Mouse (Mus musculus) lung, embryonic 16.5 days (tissue): ENCODE data around the gene Caly. TPM values are rescaled to one million over a fixed set of nuclear protein-coding genes. Genes with fewer than 3 reads are reported as not detected.

ENCODE experiments used
- ATAC-seq: fragments of 200-750 bp; cut with Nextera tagmentation; 2 replicates; pipeline ENCODE4 v1.8.0; 2017; ENCODE audit warnings: low read depth, mild to moderate bottlenecking, moderate library complexity
- H3K27ac ChIP-seq: fragments of 300-500 bp; sonication (generic); 2 replicates; pipeline ENCODE4 v1.5.1; 2014; ENCODE audit warnings: mild to moderate bottlenecking, control low read depth, low read length
- H3K27me3 ChIP-seq: fragments of 300-500 bp; sonication (generic); 2 replicates; pipeline ENCODE4 v1.6.1; 2014; ENCODE audit warnings: low read depth, low read length, mixed read lengths; ENCODE audit not compliant: control insufficient read depth, insufficient read depth
- H3K36me3 ChIP-seq: fragments of 300-500 bp; sonication (generic); 2 replicates; pipeline ENCODE4 v1.6.1; 2014; ENCODE audit warnings: low read length; ENCODE audit not compliant: control insufficient read depth, insufficient read depth
- H3K4me1 ChIP-seq: fragments of 300-500 bp; sonication (generic); replicated peaks from 2 replicates; pipeline ENCODE4 v1.6.1; 2014; ENCODE audit warnings: low read length, mixed read lengths; ENCODE audit not compliant: control insufficient read depth, insufficient read depth
- H3K4me2 ChIP-seq: fragments of 300-500 bp; sonication (generic); 2 replicates; pipeline ENCODE4 v1.6.1; 2014; ENCODE audit warnings: low read depth, low read length, control low read depth
- H3K4me3 ChIP-seq: fragments of 300-500 bp; sonication (generic); 2 replicates; pipeline ENCODE4 v1.5.1; 2014; ENCODE audit warnings: mild to moderate bottlenecking, low read length, control low read depth
- H3K9ac ChIP-seq: fragments of 300-500 bp; sonication (generic); 2 replicates; pipeline ENCODE4 v1.6.1; 2014; ENCODE audit warnings: low read length, control low read depth
- H3K9me3 ChIP-seq: fragments of 300-500 bp; sonication (generic); 2 replicates; pipeline ENCODE4 v1.6.1; 2016; ENCODE audit warnings: low read length; ENCODE audit not compliant: control insufficient read depth
- WGBS: fragments of 180-500 bp; shearing (Covaris S2); extraction: QIAGEN DNeasy Blood & Tissue Kit; methylation state at CpG from one replicate; pipeline ENCODE4 v1.1.7; 2014; 5-methylcytosine and 5-hydroxymethylcytosine counted together
- polyA plus RNA-seq: library from polyadenylated mRNA; unstranded; fragments of >200 nt; fragmentation: Nextera tagmentation; extraction: Ambion mirVana; gene quantifications from 2 replicates; pipeline ENCODE4 v1.2.1, GENCODE M21; 2015

Gene Caly
- polyA plus RNA-seq, 1 experiment from 2014 or later, result 0.63 TPM

- H3K36me3 ChIP-seq, result no peaks in the 10 kb centered on the region
- no peak overlapping the region for H3K4me2 ChIP-seq
- no peaks in the 10 kb centered on the region for H3K27me3 ChIP-seq
- no peaks in the 10 kb centered on the region for H3K9me3 ChIP-seq
- WGBS, result 27% methylated on average over 1 of the region's 1 CpGs
- no peak for ATAC-seq
- H3K9ac ChIP-seq, result no peak overlapping the region
- no peak overlapping the region for H3K27ac ChIP-seq
- H3K4me3 ChIP-seq, result no peak overlapping the region
- no peaks in the 10 kb centered on the region for H3K4me1 ChIP-seq
These were observed 13.2 kb upstream of the Caly start for GRCm38 (mm10) chr7:140095556-140095955.

GRCm38 (mm10) chr7:140094954-140095353 lies 12.6 kb upstream of the Caly start:
- WGBS, result 40% methylated on average over 5 of the region's 5 CpGs
- H3K27ac ChIP-seq, result no peak overlapping the region
- no peaks in the 10 kb centered on the region for H3K9me3 ChIP-seq
- H3K36me3 ChIP-seq, result no peaks in the 10 kb centered on the region
- no peak for ATAC-seq
- H3K4me3 ChIP-seq, result no peak overlapping the region
- no peaks in the 10 kb centered on the region for H3K27me3 ChIP-seq
- H3K4me2 ChIP-seq, result no peak overlapping the region
- H3K9ac ChIP-seq, result no peak overlapping the region
- H3K4me1 ChIP-seq, result no peaks in the 10 kb centered on the region

GRCm38 (mm10) chr7:140092924-140093528 lies 10.7 kb upstream of the Caly start, which contains the start of gene Prap1:
Gene Prap1 (plus strand): TSS chr7:140093395.
- no peaks in the 10 kb centered on the region for H3K9me3 ChIP-seq
- H3K9ac ChIP-seq, result no peak within 1 kb of the TSS
- 72% methylated on average over 5 of the region's 5 CpGs for WGBS
- H3K4me3 ChIP-seq, result no peak within 1 kb of the TSS
- H3K27me3 ChIP-seq, result no peaks in the 10 kb centered on the region
- no peak for ATAC-seq
- no peak within 1 kb of the TSS for H3K4me2 ChIP-seq
- no peaks in the 10 kb centered on the region for H3K36me3 ChIP-seq
- H3K27ac ChIP-seq, result no peak within 1 kb of the TSS
- H3K4me1 ChIP-seq, result no peaks in the 10 kb centered on the region

GRCm38 (mm10) chr7:140090601-140091000 lies 8.3 kb upstream of the Caly start:
- Histone ChIP-seq H3K36me3 (no peaks in the 10 kb centered on the region), H3K27me3 (no peaks in the 10 kb centered on the region; the same call in 1 of the 2 replicates), H3K4me2 (no peak overlapping the region), H3K4me3 (no peak overlapping the region), H3K9ac (no peak overlapping the region), H3K4me1 (no peaks in the 10 kb centered on the region), H3K27ac (no peak overlapping the region), H3K9me3 (no peaks in the 10 kb centered on the region)
- no peak for ATAC-seq
- WGBS, result 74% methylated on average over 10 of the region's 10 CpGs

- H3K4me1 ChIP-seq, result no peaks in the 10 kb centered on the region; the same call in 1 of the 2 replicates
- H3K4me3 ChIP-seq, result no peak overlapping the region
- H3K36me3 ChIP-seq, result no peaks in the 10 kb centered on the region
- no peak overlapping the region for H3K27ac ChIP-seq
- no peak for ATAC-seq
- WGBS, result 18% methylated on average over 20 of the region's 20 CpGs
- no peak overlapping the region for H3K9ac ChIP-seq
- H3K27me3 ChIP-seq, result peaks cover 39% of the 10 kb centered on the region
- H3K4me2 ChIP-seq, result no peak overlapping the region
- no peaks in the 10 kb centered on the region for H3K9me3 ChIP-seq
These were observed 723 bp downstream of the Caly start for GRCm38 (mm10) chr7:140081408-140082241.

GRCm38 (mm10) chr7:140080503-140081156 lies 1.7 kb downstream of the Caly start:
- peak; percentile 77 for ATAC-seq
- H3K27ac ChIP-seq, result no peak overlapping the region

GRCm38 (mm10) chr7:140078711-140079110 lies 3.6 kb downstream of the Caly start:
- H3K36me3 ChIP-seq, result no peaks in the 10 kb centered on the region
- peaks cover 39% of the 10 kb centered on the region for H3K27me3 ChIP-seq
- no peaks in the 10 kb centered on the region; the same call in 1 of the 2 replicates for H3K4me1 ChIP-seq
- no peaks in the 10 kb centered on the region for H3K9me3 ChIP-seq
- H3K4me2 ChIP-seq, result no peak overlapping the region
- ATAC-seq, result no peak
- no peak overlapping the region for H3K4me3 ChIP-seq
- H3K9ac ChIP-seq, result no peak overlapping the region
- WGBS, result 4% methylated on average over 5 of the region's 5 CpGs
- no peak overlapping the region for H3K27ac ChIP-seq

More at GRCm38 (mm10) chr7:140080503-140081156, 1.7 kb downstream of the Caly start:
- no peaks in the 10 kb centered on the region; the same call in 1 of the 2 replicates for H3K4me1 ChIP-seq
- 3% methylated on average over 24 of the region's 24 CpGs for WGBS
- peak overlapping the region; percentile 17 for H3K4me3 ChIP-seq
- no peak overlapping the region for H3K9ac ChIP-seq
- no peaks in the 10 kb centered on the region for H3K9me3 ChIP-seq
- H3K27me3 ChIP-seq, result peaks cover 39% of the 10 kb centered on the region
- peak overlapping the region; percentile 37 for H3K4me2 ChIP-seq
- no peaks in the 10 kb centered on the region for H3K36me3 ChIP-seq

GRCm38 (mm10) chr7:140077698-140078097 lies 4.7 kb downstream of the Caly start:
- Histone ChIP-seq H3K27ac (no peak overlapping the region), H3K27me3 (peaks cover 37% of the 10 kb centered on the region), H3K36me3 (no peaks in the 10 kb centered on the region), H3K9ac (no peak overlapping the region), H3K9me3 (no peaks in the 10 kb centered on the region), H3K4me2 (no peak overlapping the region), H3K4me1 (no peaks in the 10 kb centered on the region; the same call in 1 of the 2 replicates), H3K4me3 (no peak overlapping the region)
- 65% methylated on average over 6 of the region's 6 CpGs for WGBS
- ATAC-seq, result no peak
